Mouse (Mus musculus): ENCODE data around the gene C130050O18Rik. TPM values are rescaled to one million over a fixed set of nuclear protein-coding genes. Genes with fewer than 3 reads are reported as not detected.

Gene C130050O18Rik
- under 1 TPM; 0.49 to 0.79 TPM for total RNA-seq (2021)
- long read RNA-seq, experiment 1, partial matches to known transcripts = 0 of 1 reads
- long read RNA-seq, experiment 1, other reads (novel, unspliced or antisense) = 1 of 1 reads
- long read RNA-seq, experiment 2 = 0 reads

DNA sequence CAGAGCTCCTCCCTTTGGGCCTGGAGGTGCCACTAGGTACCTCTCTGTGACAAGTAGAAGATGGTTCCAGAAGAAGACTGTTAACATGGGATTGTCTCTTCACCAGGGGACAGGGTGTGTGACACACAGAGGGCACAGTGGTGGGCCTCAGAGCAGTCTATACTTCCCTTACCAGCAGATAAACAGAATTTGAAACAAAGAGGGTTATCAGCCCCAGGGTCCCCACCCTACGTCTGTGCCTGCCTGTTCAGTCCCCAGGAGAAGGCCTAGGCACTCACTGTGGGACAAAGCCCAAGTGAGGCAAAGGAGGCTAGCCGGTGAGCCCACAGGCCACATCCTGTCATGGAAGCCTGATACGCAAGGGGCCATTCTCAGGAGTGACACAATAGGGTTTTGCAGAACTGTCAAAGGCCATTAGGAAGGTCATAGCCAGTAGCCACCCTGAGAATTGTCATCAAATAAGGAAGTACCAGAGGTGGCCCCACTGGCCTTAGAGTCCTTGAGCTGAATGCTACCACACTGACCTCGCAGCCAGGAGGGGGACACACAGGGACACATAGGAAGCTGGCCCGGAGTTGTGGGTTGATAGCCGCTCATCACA lies at the start of gene C130050O18Rik:
Gene C130050O18Rik (plus strand): TSS at position 480 of the 601 bp plus-strand sequence.
- DNase-seq = no peak

DNA sequence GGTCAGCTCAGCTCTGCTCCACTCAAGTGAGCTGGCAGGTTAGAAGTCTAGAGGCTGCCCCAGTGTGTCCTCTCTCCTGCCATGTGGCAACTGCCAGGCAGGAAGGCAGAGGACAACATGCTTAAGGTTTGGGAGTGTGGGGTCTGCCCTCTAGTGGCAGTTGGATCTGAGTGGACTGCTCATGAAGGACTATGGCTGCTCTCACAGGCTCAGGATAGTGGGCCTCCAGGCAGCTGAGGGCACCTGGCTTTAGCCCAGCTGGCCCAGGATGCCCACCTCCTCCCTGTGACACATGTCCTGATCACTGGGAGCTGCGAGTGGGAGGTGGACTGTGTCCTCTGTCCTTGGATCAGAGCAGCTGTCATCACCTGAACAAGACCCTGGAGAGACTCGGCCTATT lies 46.4 kb upstream of the C130050O18Rik start:
- DNase-seq = peak; percentile 38 to 61

DNA sequence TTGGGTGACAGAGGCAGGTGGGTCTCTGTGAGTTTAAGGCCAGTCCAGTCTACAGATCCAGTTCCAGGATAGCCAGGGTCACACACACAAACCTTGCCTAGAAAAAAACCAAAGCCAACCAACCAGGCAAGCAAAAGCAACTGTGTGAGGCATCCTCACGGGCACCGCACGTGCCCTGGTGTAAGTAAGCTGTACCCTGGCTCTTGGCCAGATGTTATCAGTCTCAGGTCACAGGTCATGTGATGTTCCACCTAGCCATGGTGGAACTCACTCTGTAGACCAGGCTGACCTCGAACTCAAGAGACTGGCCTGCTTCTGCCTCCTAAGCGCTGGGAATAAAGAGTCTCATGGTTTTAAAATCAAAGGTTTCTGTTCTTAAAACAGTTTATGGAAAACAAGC lies 45.8 kb upstream of the C130050O18Rik start:
- DNase-seq = no peak

- no peak for DNase-seq
These were observed 41.2 kb upstream of the C130050O18Rik start for GRCm38 (mm10) chr5:139363858-139364257.

DNA sequence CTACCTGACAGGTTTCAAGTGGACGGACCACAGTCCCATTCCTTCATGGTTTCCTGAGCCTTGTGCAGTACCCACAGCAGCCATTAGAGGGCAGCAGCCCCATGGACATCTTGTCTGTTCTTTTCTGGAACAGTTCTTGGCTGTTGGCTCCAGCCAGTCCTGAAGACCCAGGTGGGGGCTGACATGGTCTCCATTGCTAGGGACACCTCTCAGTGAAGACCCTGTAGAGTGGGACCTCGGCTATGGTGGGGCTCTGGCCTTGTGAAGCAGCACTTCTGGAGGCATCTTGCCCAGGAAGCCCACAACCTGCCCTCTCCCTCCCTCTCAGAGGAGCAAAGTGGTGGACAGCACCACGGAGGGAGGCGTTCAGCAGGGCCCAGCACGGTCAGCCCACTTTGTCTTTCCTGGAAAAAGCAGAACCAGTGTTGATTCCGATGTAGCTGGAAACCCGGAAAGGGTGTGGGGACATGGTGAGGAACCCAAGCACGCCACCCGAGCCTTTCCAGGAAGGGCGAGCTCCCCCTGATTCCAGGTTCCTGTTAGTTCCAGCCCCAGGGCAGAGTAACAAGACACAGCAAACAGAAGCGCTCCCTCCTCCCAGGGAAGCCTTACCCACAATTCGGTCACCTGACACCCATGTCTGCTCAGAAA lies 40.7 kb upstream of the C130050O18Rik start:
- peak; percentile 88 to 89 for DNase-seq

DNA sequence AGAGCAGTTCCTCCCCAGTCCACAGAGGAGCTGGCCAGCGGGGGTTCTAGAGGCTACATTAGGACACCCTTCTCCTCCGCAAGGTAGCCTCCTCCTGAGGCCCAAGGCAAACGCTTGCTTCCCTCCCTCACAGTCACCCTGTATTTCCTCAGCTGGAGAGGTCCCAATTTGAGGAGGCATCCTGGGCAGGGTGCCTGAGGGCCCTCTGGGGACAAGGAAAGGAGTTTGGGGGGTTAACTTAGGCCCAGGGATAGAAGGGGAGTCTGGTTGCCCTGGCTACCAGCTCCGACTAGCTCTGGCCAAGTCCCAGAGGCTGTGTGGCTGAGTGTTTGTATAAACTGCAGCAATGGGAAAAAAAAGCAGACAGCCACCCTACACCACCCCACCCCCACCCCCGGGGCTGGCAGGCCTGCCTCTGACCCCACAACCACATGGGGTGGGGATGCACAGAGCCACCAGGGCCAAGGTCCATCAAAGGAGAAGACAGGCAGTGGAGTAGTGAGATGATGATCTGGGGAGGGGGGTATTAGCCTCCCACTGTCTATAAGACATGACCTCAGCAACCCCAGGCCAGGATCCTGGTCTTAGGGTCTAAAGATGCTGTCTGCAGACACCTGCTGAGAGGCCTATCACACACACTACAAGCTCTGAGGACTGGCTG lies 40.0 kb upstream of the C130050O18Rik start:
- no peak for DNase-seq

DNA sequence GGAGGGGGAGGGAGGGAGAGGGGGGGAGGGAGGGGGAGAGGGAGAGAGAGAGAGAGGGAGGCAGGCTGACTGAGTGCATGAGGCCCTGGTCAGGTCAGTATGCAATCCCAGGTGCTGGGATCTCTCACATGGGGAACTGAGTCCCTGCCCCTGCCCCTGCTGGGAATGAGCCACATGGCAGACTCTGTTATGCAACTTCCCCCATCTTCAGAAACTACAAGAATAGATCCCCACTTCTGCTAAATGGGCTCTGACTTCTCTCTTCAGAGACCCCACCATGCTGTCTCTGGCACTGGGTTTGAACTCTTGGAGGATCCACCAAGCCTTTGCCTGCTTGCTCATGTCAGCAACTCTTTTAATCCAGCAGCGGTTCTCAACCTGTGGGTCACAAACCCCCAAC lies 39.3 kb upstream of the C130050O18Rik start:
- DNase-seq = no peak

DNA sequence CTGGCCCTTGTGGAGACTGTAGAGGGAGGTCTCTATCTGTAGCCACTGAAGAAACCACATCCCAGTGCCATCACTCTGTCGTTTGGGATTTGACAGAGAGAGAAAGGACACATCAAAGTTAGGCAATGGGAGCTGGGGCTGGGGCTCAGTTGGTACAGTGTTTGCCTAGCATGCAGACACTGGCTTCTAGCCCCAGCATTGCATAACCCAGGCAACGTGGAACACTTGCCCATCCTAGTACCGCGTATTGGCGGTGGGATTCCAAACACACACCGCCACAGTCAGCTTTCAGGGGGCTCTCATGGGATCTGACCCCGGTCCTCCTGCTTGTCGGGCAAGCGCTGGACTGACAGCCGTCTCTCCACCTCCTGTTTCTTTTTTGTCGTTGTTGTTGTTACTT lies 38.6 kb upstream of the C130050O18Rik start:
- no peak for DNase-seq

DNA sequence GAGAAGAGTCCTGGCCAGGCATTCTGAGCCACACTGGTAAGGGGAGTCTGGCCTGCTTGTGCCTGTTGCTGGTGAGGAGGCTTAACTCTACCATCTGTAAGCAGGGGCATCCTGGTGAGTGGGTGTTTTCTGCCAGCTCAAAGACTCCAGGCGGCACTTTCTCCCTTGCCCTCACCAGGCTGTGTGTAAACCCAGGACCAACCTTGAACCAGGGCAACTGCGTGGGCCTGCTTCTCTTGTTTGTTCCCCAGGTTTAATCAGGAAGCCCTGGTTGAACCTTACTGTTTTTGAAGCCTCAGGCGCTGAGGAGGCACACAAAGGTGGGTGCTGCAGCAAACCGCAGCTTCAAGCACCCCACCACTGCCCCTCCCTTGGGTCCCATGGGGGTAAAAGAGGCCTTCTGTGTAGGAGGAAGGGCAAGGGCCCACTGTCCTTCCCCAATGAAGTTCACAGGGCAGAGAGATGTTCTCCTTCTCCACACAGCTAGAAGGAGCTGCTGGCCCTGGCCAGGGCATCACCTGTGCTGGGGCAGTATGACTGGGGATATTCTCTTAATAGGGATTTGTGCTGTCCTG lies 37.1 kb upstream of the C130050O18Rik start:
- no peak for DNase-seq

- no peak for DNase-seq
These were observed 36.3 kb upstream of the C130050O18Rik start for GRCm38 (mm10) chr5:139368638-139369320.

DNA sequence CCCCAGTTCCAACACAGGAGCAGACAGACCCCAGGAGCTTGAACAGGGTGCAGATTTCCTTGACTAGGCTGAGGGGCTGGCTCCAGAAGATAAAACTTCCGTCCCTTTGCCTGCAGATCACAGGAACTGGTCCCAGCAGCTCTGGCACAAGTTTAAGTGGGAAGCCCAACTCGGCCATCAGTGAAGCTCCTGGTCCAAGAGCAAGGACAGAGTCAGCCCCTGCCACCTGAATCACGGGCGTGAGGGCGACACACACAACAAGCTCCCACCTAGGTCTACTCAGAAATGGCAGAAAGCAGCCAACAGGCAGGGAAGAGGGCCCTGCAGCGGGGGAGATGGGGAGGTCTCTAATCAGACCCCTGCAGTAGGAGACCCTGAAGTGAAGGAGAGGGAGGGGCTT lies 34.7 kb upstream of the C130050O18Rik start:
- DNase-seq = no peak

GRCm38 (mm10) chr5:139371118-139371517 lies 34.0 kb upstream of the C130050O18Rik start:
- no peak for DNase-seq

DNA sequence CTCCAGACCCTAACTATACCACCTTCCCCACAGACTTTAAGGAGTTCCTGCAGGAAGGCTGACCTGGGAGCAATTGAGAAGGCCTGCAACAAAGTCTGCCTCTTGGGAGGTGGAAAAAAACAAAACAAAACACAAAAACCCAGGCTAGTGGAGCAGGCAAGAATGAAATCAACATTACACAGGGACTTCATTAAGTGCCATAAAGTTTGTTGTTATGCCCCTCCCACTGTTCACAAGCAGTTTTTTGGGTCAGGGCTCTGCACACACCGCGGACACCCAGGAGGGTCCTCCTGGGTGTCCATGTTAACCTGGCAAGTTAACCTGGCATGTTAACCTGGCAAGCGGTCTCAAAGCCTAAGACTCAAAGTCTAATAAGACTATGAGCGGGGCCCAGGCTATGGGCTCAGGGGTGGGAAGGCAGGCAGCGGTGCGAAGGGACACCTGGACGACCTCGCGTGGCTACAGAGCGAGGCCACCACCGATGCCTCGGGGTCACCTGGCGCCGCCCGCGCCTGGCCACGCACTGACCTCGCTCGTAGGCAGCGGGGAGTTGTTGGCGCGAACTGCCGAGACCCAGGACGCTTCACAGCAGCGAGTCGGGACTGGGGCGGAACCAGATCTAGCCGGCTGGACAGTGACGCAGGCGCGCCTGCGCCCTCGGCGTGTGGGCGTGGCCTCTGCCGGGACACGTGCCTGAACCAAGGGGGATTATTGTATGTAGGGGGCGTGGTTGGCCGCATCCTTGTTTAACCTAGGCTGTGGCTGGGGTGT lies 33.3 kb upstream of the C130050O18Rik start:
- DNase-seq = peak; percentile 93 to 96

- no peak for DNase-seq
These were observed 32.0 kb upstream of the C130050O18Rik start for GRCm38 (mm10) chr5:139373126-139373525.

GRCm38 (mm10) chr5:139373889-139374444 lies 31.1 kb upstream of the C130050O18Rik start:
- DNase-seq = no peak

GRCm38 (mm10) chr5:139374841-139375240 lies 30.2 kb upstream of the C130050O18Rik start:
- DNase-seq = no peak

DNA sequence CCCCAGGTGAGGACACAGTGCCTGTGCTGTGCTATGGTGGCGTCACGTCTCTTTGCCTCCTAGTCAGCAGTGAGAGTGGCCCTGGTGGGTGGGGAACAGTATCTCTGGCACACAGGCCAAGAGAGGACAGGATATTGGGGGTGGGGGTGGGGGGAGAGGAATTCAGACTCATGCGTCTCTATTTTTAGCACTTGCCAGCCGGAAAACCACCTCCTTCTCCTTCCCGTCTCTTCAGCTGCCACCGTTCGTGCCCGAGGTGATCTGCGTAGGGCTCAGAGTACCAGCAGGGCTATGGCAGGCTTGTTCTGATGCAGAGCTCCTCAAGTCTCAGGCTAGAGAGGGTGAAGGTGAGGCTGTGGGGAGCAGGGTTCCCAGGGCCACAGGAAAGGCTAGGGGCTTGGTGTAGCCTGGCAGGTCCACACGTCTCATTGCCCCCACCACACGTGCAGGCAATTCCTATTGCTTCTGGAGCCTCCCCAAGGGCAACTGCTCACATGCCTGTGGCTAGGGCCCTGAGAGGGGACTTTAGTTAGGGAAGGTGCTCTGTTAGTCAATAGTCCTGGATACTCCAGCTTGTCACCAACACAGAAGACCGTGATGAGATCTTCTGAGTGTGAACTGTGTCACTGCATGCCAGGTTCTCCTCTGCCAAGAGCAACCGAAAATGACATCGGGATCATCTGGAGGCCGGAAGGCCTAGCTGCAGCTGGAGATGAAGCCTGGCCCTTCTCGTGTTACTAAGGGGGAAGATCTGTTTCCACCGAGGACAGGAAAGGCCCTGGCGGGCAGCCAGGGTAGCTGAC lies 27.4 kb upstream of the C130050O18Rik start, which contains the start of gene Gpr146:
Gene Gpr146 (plus strand): TSS at position 230 of the 803 bp plus-strand sequence.
- peak; percentile 81 to 87 for DNase-seq

DNA sequence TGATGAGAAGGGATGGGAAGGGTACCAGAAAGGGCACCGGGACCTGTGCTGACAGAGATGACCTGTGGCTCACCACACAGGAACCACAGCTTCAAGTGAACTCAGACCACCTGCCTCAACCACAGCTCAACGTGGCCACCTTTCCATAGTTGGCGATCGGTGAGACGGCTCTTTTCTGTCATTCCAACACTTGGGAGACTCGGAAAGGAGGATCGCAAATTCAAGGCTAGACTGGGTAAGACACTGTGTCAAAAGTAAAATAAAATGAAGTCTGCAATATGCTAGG lies 26.9 kb upstream of the C130050O18Rik start:
- DNase-seq = no peak

GRCm38 (mm10) chr5:139378986-139379629 lies 26.0 kb upstream of the C130050O18Rik start:
- peak; percentile 86 to 87 for DNase-seq
